Mouse (Mus musculus): ENCODE measurements around the gene Tex30.
"Not testable (repeated sequence)": the region's sequence is repeated elsewhere in the genome, so short reads cannot be mapped to it uniquely, and the experiment has no call there.

Gene Tex30

GRCm38 (mm10) chr1:44102259-44102717 lies at the start of gene Tex30:
Gene Tex30 (minus strand): TSS chr1:44102441.
- DNase-seq (ENCODE audit: low spot score), result peak; percentile 95

GRCm38 (mm10) chr1:44148706-44149105 lies 46.5 kb upstream of the Tex30 start:
- no peak for DNase-seq (ENCODE audit: low spot score)

- DNase-seq (ENCODE audit: low spot score), result peak; percentile 85
Measured at GRCm38 (mm10) chr1:44147563-44148381, 45.5 kb upstream of the Tex30 start, which contains the start of gene Ercc5. Gene Ercc5 (plus strand): TSS chr1:44147744.

- DNase-seq (ENCODE audit: low spot score), result no peak
Measured at GRCm38 (mm10) chr1:44142747-44143146, 40.5 kb upstream of the Tex30 start.

GRCm38 (mm10) chr1:44140232-44140631 lies 38.0 kb upstream of the Tex30 start:
- no peak for DNase-seq (ENCODE audit: low spot score)

GRCm38 (mm10) chr1:44129929-44130581 lies 27.8 kb upstream of the Tex30 start:
- no peak for DNase-seq (ENCODE audit: low spot score)

GRCm38 (mm10) chr1:44125590-44125989 lies 23.3 kb upstream of the Tex30 start:
- DNase-seq (ENCODE audit: low spot score), result no peak

- DNase-seq (ENCODE audit: low spot score), result no peak
Measured at GRCm38 (mm10) chr1:44122256-44122655, 20.0 kb upstream of the Tex30 start.

GRCm38 (mm10) chr1:44120074-44120406 lies 17.8 kb upstream of the Tex30 start:
- no peak for DNase-seq (ENCODE audit: low spot score)

GRCm38 (mm10) chr1:44119201-44120073 lies 17.2 kb upstream of the Tex30 start:
- peak; percentile 79 for DNase-seq (ENCODE audit: low spot score)

- peak; percentile 91 for DNase-seq (ENCODE audit: low spot score)
Measured at GRCm38 (mm10) chr1:44118239-44119054, 16.2 kb upstream of the Tex30 start, which contains the start of the genes Kdelc1 and Bivm. Gene Kdelc1 (minus strand): TSS chr1:44118808. Gene Bivm (plus strand): TSS chr1:44118957.

GRCm38 (mm10) chr1:44117571-44117970 lies 15.3 kb upstream of the Tex30 start:
- no peak for DNase-seq (ENCODE audit: low spot score)

GRCm38 (mm10) chr1:44102939-44103338 lies 698 bp upstream of the Tex30 start:
- no peak for DNase-seq (ENCODE audit: low spot score)

GRCm38 (mm10) chr1:44101448-44102225 lies 604 bp downstream of the Tex30 start:
- DNase-seq (ENCODE audit: low spot score), result peak; percentile 59

GRCm38 (mm10) chr1:44064625-44065024 lies 37.6 kb downstream of the Tex30 start:
- DNase-seq (ENCODE audit: low spot score), result peak; percentile 22

GRCm38 (mm10) chr1:44063439-44063838 lies 38.8 kb downstream of the Tex30 start:
- DNase-seq (ENCODE audit: low spot score), result no peak

GRCm38 (mm10) chr1:44061836-44062235 lies 40.4 kb downstream of the Tex30 start, which contains the start of gene Gm8251:
Gene Gm8251 (minus strand): TSS chr1:44061936.
- DNase-seq (ENCODE audit: low spot score), result no peak

- no peak for DNase-seq (ENCODE audit: low spot score)
Measured at GRCm38 (mm10) chr1:44057805-44058204, 44.4 kb downstream of the Tex30 start.

- DNase-seq (ENCODE audit: low spot score), result no peak
Measured at GRCm38 (mm10) chr1:44046556-44046955, 55.7 kb downstream of the Tex30 start.

- DNase-seq (ENCODE audit: low spot score), result not testable (repeated sequence)
Measured at GRCm38 (mm10) chr1:44045689-44046088, 56.6 kb downstream of the Tex30 start.

Data from testis, postnatal 14 days (tissue).